Mouse (Mus musculus) liver, embryonic 13.5 days (tissue): ENCODE measurements around the gene Inafm2. TPM values are rescaled to one million over a fixed set of nuclear protein-coding genes. Genes with fewer than 3 reads are reported as not detected.

Experiments
- ATAC-seq: fragments of 200-750 bp; cut with Nextera tagmentation; 2 replicates; pipeline ENCODE4 v1.8.0; 2017; ENCODE audit warnings: low read depth, mild to moderate bottlenecking, moderate number of reproducible peaks, moderate library complexity
- DNase-seq: peaks from one replicate; pipeline ENCODE4 v3.0.0; 2022
- H3K27ac ChIP-seq: fragments of 300-500 bp; sonication (generic); 2 replicates; pipeline ENCODE4 v1.5.1; 2015; ENCODE audit warnings: moderate library complexity, mild to moderate bottlenecking, inconsistent platforms
- H3K27me3 ChIP-seq: fragments of 300-500 bp; sonication (generic); 2 replicates; pipeline ENCODE4 v1.6.1; 2015; ENCODE audit warnings: mild to moderate bottlenecking, inconsistent platforms
- H3K36me3 ChIP-seq: fragments of 300-500 bp; sonication (generic); 2 replicates; pipeline ENCODE4 v1.6.1; 2015; ENCODE audit warnings: mild to moderate bottlenecking, inconsistent platforms
- H3K4me1 ChIP-seq: fragments of 300-500 bp; sonication (generic); replicated peaks from 2 replicates; pipeline ENCODE4 v1.6.1; 2015; ENCODE audit warnings: inconsistent platforms
- H3K4me2 ChIP-seq: fragments of 300-500 bp; sonication (generic); 2 replicates; pipeline ENCODE4 v1.6.1; 2015; ENCODE audit warnings: inconsistent platforms, mild to moderate bottlenecking, moderate library complexity
- H3K4me3 ChIP-seq: fragments of 300-500 bp; sonication (generic); replicated peaks from 2 replicates; pipeline ENCODE4 v1.5.1; 2015; ENCODE audit warnings: mild to moderate bottlenecking, inconsistent platforms
- H3K9ac ChIP-seq: fragments of 300-500 bp; sonication (generic); 2 replicates; pipeline ENCODE4 v1.6.1; 2015; ENCODE audit warnings: mild to moderate bottlenecking, inconsistent platforms
- H3K9me3 ChIP-seq: fragments of 300-500 bp; sonication (generic); replicated peaks from 2 replicates; pipeline ENCODE4 v1.6.1; 2016; ENCODE audit warnings: inconsistent platforms
- WGBS: fragments of 180-500 bp; shearing (Covaris S2); methylation state at CpG from one replicate; pipeline ENCODE4 v1.1.7; 2015; ENCODE audit not compliant: insufficient replicate concordance; 5-methylcytosine and 5-hydroxymethylcytosine counted together
- polyA plus RNA-seq: library from polyadenylated mRNA; unstranded; fragments of >200 nt; fragmentation: Nextera tagmentation; extraction: Ambion mirVana; gene quantifications from 2 replicates; pipeline ENCODE4 v1.2.1, GENCODE M21; 2015

The Inafm2 gene
- polyA plus RNA-seq, 1 experiment from 2014 or later = 18.4 TPM

- no peak overlapping the region for H3K4me3 ChIP-seq
- H3K4me1 ChIP-seq = peaks cover 60% of the 10 kb centered on the region
- DNase-seq (no peak), ATAC-seq (no peak)
- H3K36me3 ChIP-seq = no peaks in the 10 kb centered on the region
- H3K9me3 ChIP-seq = no peaks in the 10 kb centered on the region
- no peak overlapping the region for H3K4me2 ChIP-seq
- peaks cover 31% of the 10 kb centered on the region for H3K27me3 ChIP-seq
- no peak overlapping the region for H3K9ac ChIP-seq
- no peak overlapping the region for H3K27ac ChIP-seq
- 74% methylated on average over 11 of the region's 11 CpGs for WGBS
These were observed 14.9 kb downstream of the Inafm2 start for GRCm38 (mm10) chr2:118760311-118761025.

- H3K27me3 ChIP-seq = peaks cover 31% of the 10 kb centered on the region
- H3K36me3 ChIP-seq = no peaks in the 10 kb centered on the region
- no peak overlapping the region for H3K4me3 ChIP-seq
- no peaks in the 10 kb centered on the region for H3K9me3 ChIP-seq
- peaks cover 54% of the 10 kb centered on the region for H3K4me1 ChIP-seq
- ATAC-seq = no peak
- peak overlapping the region; percentile 71 for H3K4me2 ChIP-seq
- H3K27ac ChIP-seq = no peak overlapping the region
- DNase-seq = no peak
- H3K9ac ChIP-seq = no peak overlapping the region
- WGBS = 80% methylated on average over 12 of the region's 12 CpGs
These were observed 15.8 kb downstream of the Inafm2 start for GRCm38 (mm10) chr2:118761358-118761757.

- peak; percentile 60 for DNase-seq
- Histone ChIP-seq H3K27ac (peak within 1 kb of the TSS; percentile 75), H3K4me2 (peak within 1 kb of the TSS; percentile 71), H3K36me3 (no peaks in the 10 kb centered on the region), H3K4me1 (peaks cover 60% of the 10 kb centered on the region), H3K27me3 (peaks cover 30% of the 10 kb centered on the region), H3K9ac (peak within 1 kb of the TSS; percentile 63), H3K4me3 (peak within 1 kb of the TSS; percentile 41), H3K9me3 (no peaks in the 10 kb centered on the region)
- 23% methylated on average over 29 of the region's 29 CpGs for WGBS
- ATAC-seq = peak; percentile 79
These were observed 16.6 kb downstream of the Inafm2 start, which contains the start of gene Ccdc9b for GRCm38 (mm10) chr2:118761906-118762783. Gene Ccdc9b, minus strand, starts transcription at chr2:118762661.

GRCm38 (mm10) chr2:118762784-118763148 lies 17.2 kb downstream of the Inafm2 start:
- ATAC-seq (peak; percentile 57), DNase-seq (no peak)
- no peaks in the 10 kb centered on the region for H3K9me3 ChIP-seq
- H3K9ac ChIP-seq = peak overlapping the region; percentile 63
- peak overlapping the region; percentile 71 for H3K4me2 ChIP-seq
- no peaks in the 10 kb centered on the region for H3K36me3 ChIP-seq
- peak overlapping the region; percentile 75 for H3K27ac ChIP-seq
- peaks cover 61% of the 10 kb centered on the region for H3K4me1 ChIP-seq
- WGBS = 13% methylated on average over 10 of the region's 10 CpGs
- peak overlapping the region; percentile 41 for H3K4me3 ChIP-seq
- H3K27me3 ChIP-seq = peaks cover 23% of the 10 kb centered on the region

- peaks cover 61% of the 10 kb centered on the region for H3K4me1 ChIP-seq
- no peak for DNase-seq
- WGBS = 66% methylated on average over 7 of the region's 7 CpGs
These were observed 17.9 kb downstream of the Inafm2 start for GRCm38 (mm10) chr2:118763469-118763868.

GRCm38 (mm10) chr2:118764094-118764831 lies 18.7 kb downstream of the Inafm2 start:
- no peak overlapping the region for H3K4me3 ChIP-seq
- peak overlapping the region; percentile 34 for H3K4me2 ChIP-seq
- 22% methylated on average over 11 of the region's 11 CpGs for WGBS
- H3K9me3 ChIP-seq = no peaks in the 10 kb centered on the region
- no peak for ATAC-seq
- no peak overlapping the region for H3K9ac ChIP-seq
- peak; percentile 45 for DNase-seq
- H3K27ac ChIP-seq = peak overlapping the region; percentile 75; the same call in 1 of the 2 replicates
- H3K27me3 ChIP-seq = peaks cover 12% of the 10 kb centered on the region
- no peaks in the 10 kb centered on the region for H3K36me3 ChIP-seq
- peaks cover 56% of the 10 kb centered on the region for H3K4me1 ChIP-seq

More at GRCm38 (mm10) chr2:118763469-118763868, 17.9 kb downstream of the Inafm2 start:
- Histone ChIP-seq H3K27me3 (peaks cover 16% of the 10 kb centered on the region), H3K4me2 (0 out of 2 replicates have a peak overlapping the region, but pooled peaks have one; percentile 71), H3K9ac (0 out of 2 replicates have a peak overlapping the region, but pooled peaks have one; percentile 63), H3K27ac (peak overlapping the region; percentile 75), H3K9me3 (no peaks in the 10 kb centered on the region), H3K36me3 (no peaks in the 10 kb centered on the region), H3K4me3 (no peak overlapping the region)
- ATAC-seq = no peak

- Histone ChIP-seq H3K4me1 (peaks cover 51% of the 10 kb centered on the region), H3K9ac (no peak overlapping the region), H3K4me3 (no peak overlapping the region), H3K36me3 (no peaks in the 10 kb centered on the region), H3K4me2 (no peak overlapping the region), H3K27ac (no peak overlapping the region), H3K27me3 (peaks cover 12% of the 10 kb centered on the region), H3K9me3 (no peaks in the 10 kb centered on the region)
- ATAC-seq (no peak), DNase-seq (no peak)
- WGBS = 76% methylated on average over 5 of the region's 5 CpGs
These were observed 19.3 kb downstream of the Inafm2 start for GRCm38 (mm10) chr2:118764875-118765274.

- H3K27ac ChIP-seq = no peak overlapping the region
- H3K4me2 ChIP-seq = no peak overlapping the region
- H3K36me3 ChIP-seq = no peaks in the 10 kb centered on the region
- H3K4me1 ChIP-seq = peaks cover 39% of the 10 kb centered on the region
- 54% methylated on average over 10 of the region's 10 CpGs for WGBS
- H3K27me3 ChIP-seq = 0 out of 2 replicates have a peak, but pooled peaks cover 3% of the 10 kb centered on the region
- H3K9ac ChIP-seq = 0 out of 2 replicates have a peak overlapping the region, but pooled peaks have one; percentile 26
- no peak for DNase-seq
- no peaks in the 10 kb centered on the region for H3K9me3 ChIP-seq
- no peak for ATAC-seq
- no peak overlapping the region for H3K4me3 ChIP-seq
These were observed 20.8 kb downstream of the Inafm2 start for GRCm38 (mm10) chr2:118766041-118767033.

GRCm38 (mm10) chr2:118772158-118772874 lies 26.8 kb downstream of the Inafm2 start, which contains the start of gene Phgr1:
Gene Phgr1, plus strand, starts transcription at chr2:118772769.
- H3K27ac ChIP-seq = no peak within 1 kb of the TSS
- no peak within 1 kb of the TSS for H3K4me3 ChIP-seq
- H3K9ac ChIP-seq = no peak within 1 kb of the TSS
- H3K4me2 ChIP-seq = no peak within 1 kb of the TSS
- WGBS = 67% methylated on average over 6 of the region's 6 CpGs
- ATAC-seq (no peak), DNase-seq (no peak)
- H3K9me3 ChIP-seq = no peaks in the 10 kb centered on the region
- H3K27me3 ChIP-seq = 0 out of 2 replicates have a peak, but pooled peaks cover 7% of the 10 kb centered on the region
- H3K4me1 ChIP-seq = no peaks in the 10 kb centered on the region
- no peaks in the 10 kb centered on the region for H3K36me3 ChIP-seq
